Mouse (Mus musculus) limb, embryonic 13.5 days (tissue): ENCODE data around the gene Mrpl14. TPM values are rescaled to one million over a fixed set of nuclear protein-coding genes. Genes with fewer than 3 reads are reported as not detected.

Source experiments
- ATAC-seq: fragments of 200-750 bp; cut with Nextera tagmentation; 2 replicates; pipeline ENCODE4 v1.8.0; 2017; ENCODE audit warnings: low read depth, moderate number of reproducible peaks, moderate TSS enrichment; ENCODE audit not compliant: low FRiP score
- H3K27ac ChIP-seq: fragments of 300-500 bp; sonication (generic); 2 replicates; pipeline ENCODE4 v1.5.1; 2015; ENCODE audit warnings: inconsistent platforms, mild to moderate bottlenecking, moderate library complexity
- H3K27me3 ChIP-seq: fragments of 300-500 bp; sonication (generic); 2 replicates; pipeline ENCODE4 v1.6.1; 2015; ENCODE audit warnings: mild to moderate bottlenecking, inconsistent platforms
- H3K36me3 ChIP-seq: fragments of 300-500 bp; sonication (generic); 2 replicates; pipeline ENCODE4 v1.6.1; 2015; ENCODE audit warnings: inconsistent platforms, mild to moderate bottlenecking, moderate library complexity
- H3K4me1 ChIP-seq: fragments of 300-500 bp; sonication (generic); 2 replicates; pipeline ENCODE4 v1.6.1; 2015; ENCODE audit warnings: inconsistent platforms
- H3K4me2 ChIP-seq: fragments of 300-500 bp; sonication (generic); replicated peaks from 2 replicates; pipeline ENCODE4 v1.6.1; 2015; ENCODE audit warnings: inconsistent platforms, mild to moderate bottlenecking, moderate library complexity
- H3K4me3 ChIP-seq: fragments of 300-500 bp; sonication (generic); 2 replicates; pipeline ENCODE4 v1.5.1; 2015; ENCODE audit warnings: moderate library complexity, mild to moderate bottlenecking, inconsistent platforms
- H3K9ac ChIP-seq: fragments of 300-500 bp; sonication (generic); 2 replicates; pipeline ENCODE4 v1.6.1; 2015; ENCODE audit warnings: mild to moderate bottlenecking, inconsistent platforms
- H3K9me3 ChIP-seq: fragments of 300-500 bp; sonication (generic); 2 replicates; pipeline ENCODE4 v1.6.1; 2016; ENCODE audit warnings: inconsistent platforms
- WGBS: fragments of 180-500 bp; shearing (Covaris S2); methylation state at CpG from one replicate; pipeline ENCODE4 v1.1.7; 2015; 5-methylcytosine and 5-hydroxymethylcytosine counted together
- polyA plus RNA-seq: library from polyadenylated mRNA; unstranded; fragments of >200 nt; fragmentation: Nextera tagmentation; extraction: Ambion mirVana; gene quantifications from 2 replicates; pipeline ENCODE4 v1.2.1, GENCODE M21; 2015

The Mrpl14 gene
- polyA plus RNA-seq, 1 experiment from 2014 or later = 140 TPM

- no peak overlapping the region for H3K4me2 ChIP-seq
- H3K9ac ChIP-seq = no peak overlapping the region
- peaks cover 22% of the 10 kb centered on the region for H3K4me1 ChIP-seq
- no peaks in the 10 kb centered on the region for H3K36me3 ChIP-seq
- H3K27me3 ChIP-seq = no peaks in the 10 kb centered on the region
- H3K4me3 ChIP-seq = no peak overlapping the region
- 92% methylated on average over 2 of the region's 2 CpGs for WGBS
- H3K27ac ChIP-seq = no peak overlapping the region
- no peaks in the 10 kb centered on the region for H3K9me3 ChIP-seq
- no peak for ATAC-seq
These were observed 59.5 kb downstream of the Mrpl14 start for GRCm38 (mm10) chr17:45745629-45746028.

GRCm38 (mm10) chr17:45746755-45747154 lies 60.6 kb downstream of the Mrpl14 start:
- H3K4me1 ChIP-seq = peaks cover 22% of the 10 kb centered on the region
- 63% methylated on average over 12 of the region's 12 CpGs for WGBS
- no peak overlapping the region for H3K27ac ChIP-seq
- H3K27me3 ChIP-seq = no peaks in the 10 kb centered on the region
- H3K36me3 ChIP-seq = no peaks in the 10 kb centered on the region
- no peak overlapping the region for H3K4me3 ChIP-seq
- no peak overlapping the region for H3K9ac ChIP-seq
- no peak overlapping the region for H3K4me2 ChIP-seq
- ATAC-seq = no peak
- no peaks in the 10 kb centered on the region for H3K9me3 ChIP-seq

- Histone ChIP-seq H3K9ac (no peak overlapping the region), H3K4me1 (peaks cover 22% of the 10 kb centered on the region), H3K27me3 (no peaks in the 10 kb centered on the region), H3K9me3 (no peaks in the 10 kb centered on the region), H3K4me3 (no peak overlapping the region), H3K27ac (no peak overlapping the region), H3K36me3 (no peaks in the 10 kb centered on the region), H3K4me2 (no peak overlapping the region)
- ATAC-seq = no peak
- WGBS = 85% methylated on average over 4 of the region's 4 CpGs
These were observed 61.2 kb downstream of the Mrpl14 start for GRCm38 (mm10) chr17:45747293-45747692.

Other genes starting within 250 kb of the Mrpl14 start
- 0.70 and 0.98 TPM in 2 replicates for gene Spats1, start 210.9 kb upstream of the Mrpl14 start, polyA plus RNA-seq
- gene Aars2, start 179.5 kb upstream of the Mrpl14 start, polyA plus RNA-seq = 22.8 and 23.0 TPM in 2 replicates
- 0.80 and 1.0 TPM in 2 replicates for gene Tcte1, start 162.9 kb upstream of the Mrpl14 start, polyA plus RNA-seq
- gene Tmem151b, start 136.6 kb upstream of the Mrpl14 start, polyA plus RNA-seq = 10.0 and 10.5 TPM in 2 replicates
- 6.2 and 6.3 TPM in 2 replicates for gene Nfkbie, start 130.6 kb upstream of the Mrpl14 start, polyA plus RNA-seq
- gene Slc35b2, start 122.4 kb upstream of the Mrpl14 start, polyA plus RNA-seq = 114 and 127 TPM in 2 replicates
- 1,635 and 1,682 TPM in 2 replicates for gene Hsp90ab1, start 113.1 kb upstream of the Mrpl14 start, polyA plus RNA-seq
- gene Slc29a1, start 86.7 kb upstream of the Mrpl14 start, polyA plus RNA-seq = 74.0 and 83.4 TPM in 2 replicates
- gene Mymx, start 84.2 kb upstream of the Mrpl14 start, polyA plus RNA-seq = 26.5 and 26.7 TPM in 2 replicates
- 0.26 and 0.42 TPM in 2 replicates for gene Capn11, start 27.0 kb upstream of the Mrpl14 start, polyA plus RNA-seq
- gene Tmem63b, start 583 bp downstream of the Mrpl14 start, polyA plus RNA-seq = 33.1 and 36.7 TPM in 2 replicates
- gene 1600014C23Rik, start 47.5 kb downstream of the Mrpl14 start, polyA plus RNA-seq = not detected in 2 replicates